Mouse (Mus musculus): ENCODE results near the gene Dzip1.

Dzip1 gene

GRCm38 (mm10) chr14:118924673-118925615, at the start of gene Dzip1:
TSS of gene Dzip1 (minus strand) at chr14:118925460.
- in situ Hi-C loops (cut with MseI, MboI): no loop called here

GRCm38 (mm10) chr14:118972268-118972667, 47.0 kb upstream of the Dzip1 start:
- in situ Hi-C loops (cut with MseI, MboI): no loop called here

GRCm38 (mm10) chr14:118967646-118968045, 42.4 kb upstream of the Dzip1 start:
- in situ Hi-C loops (cut with MseI, MboI): no loop called here

GRCm38 (mm10) chr14:118965356-118966000, 40.2 kb upstream of the Dzip1 start:
- in situ Hi-C loops (cut with MseI, MboI): no loop called here

GRCm38 (mm10) chr14:118958010-118958409, 32.8 kb upstream of the Dzip1 start:
- in situ Hi-C loops (cut with MseI, MboI): no loop called here

GRCm38 (mm10) chr14:118951912-118952583, 26.8 kb upstream of the Dzip1 start:
- in situ Hi-C loops (cut with MseI, MboI): no loop called here

- in situ Hi-C loops (cut with MseI, MboI): no loop called here
Measured at GRCm38 (mm10) chr14:118948841-118949240, 23.6 kb upstream of the Dzip1 start.

GRCm38 (mm10) chr14:118944702-118945101, 19.4 kb upstream of the Dzip1 start:
- in situ Hi-C loops (cut with MseI, MboI): no loop called here

- in situ Hi-C loops (cut with MseI, MboI): no loop called here
Measured at GRCm38 (mm10) chr14:118942076-118942475, 16.8 kb upstream of the Dzip1 start.

- in situ Hi-C loops (cut with MseI, MboI): no loop called here
Measured at GRCm38 (mm10) chr14:118940796-118941495, 15.7 kb upstream of the Dzip1 start.

- in situ Hi-C loops (cut with MseI, MboI): no loop called here
Measured at GRCm38 (mm10) chr14:118938551-118938950, 13.3 kb upstream of the Dzip1 start.

- in situ Hi-C loops (cut with MseI, MboI): no loop called here
Measured at GRCm38 (mm10) chr14:118937533-118938492, 12.6 kb upstream of the Dzip1 start, which contains the start of gene Dnajc3. TSS of gene Dnajc3 (plus strand) at chr14:118937976.

- in situ Hi-C loops (cut with MseI, MboI): no loop called here
Measured at GRCm38 (mm10) chr14:118936952-118937351, 11.7 kb upstream of the Dzip1 start.

GRCm38 (mm10) chr14:118936236-118936635, 11.0 kb upstream of the Dzip1 start:
- in situ Hi-C loops (cut with MseI, MboI): no loop called here

GRCm38 (mm10) chr14:118934686-118935085, 9.4 kb upstream of the Dzip1 start:
- in situ Hi-C loops (cut with MseI, MboI): no loop called here

- in situ Hi-C loops (cut with MseI, MboI): no loop called here
Measured at GRCm38 (mm10) chr14:118932956-118933355, 7.7 kb upstream of the Dzip1 start.

GRCm38 (mm10) chr14:118931181-118931580, 5.9 kb upstream of the Dzip1 start:
- in situ Hi-C loops (cut with MseI, MboI): no loop called here

- in situ Hi-C loops (cut with MseI, MboI): no loop called here
Measured at GRCm38 (mm10) chr14:118930777-118931176, 5.5 kb upstream of the Dzip1 start.

- in situ Hi-C loops (cut with MseI, MboI): no loop called here
Measured at GRCm38 (mm10) chr14:118929779-118930178, 4.5 kb upstream of the Dzip1 start.

GRCm38 (mm10) chr14:118928565-118928964, 3.3 kb upstream of the Dzip1 start:
- in situ Hi-C loops (cut with MseI, MboI): no loop called here
